Mouse (Mus musculus) lung, postnatal 0 days (tissue): ENCODE measurements around the gene Gm4312.
"Not testable (repeated sequence)": the region's sequence is repeated elsewhere in the genome, so short reads cannot be mapped to it uniquely, and the experiment has no call there.

ENCODE experiments used
- CTCF ChIP-seq: IDR thresholded peaks from 2 replicates; pipeline ENCODE4 v1.5.1; 2016; ENCODE audit warnings: antibody characterized with exemption, mild to moderate bottlenecking
- EP300 ChIP-seq: IDR thresholded peaks from 2 replicates; pipeline ENCODE4 v1.6.1; 2016; ENCODE audit warnings: antibody characterized with exemption, mild to moderate bottlenecking, control low read depth

- not testable (repeated sequence) for TF ChIP-seq CTCF, EP300
Observed at GRCm38 (mm10) chr10:100361038-100361437, 21.3 kb downstream of the Gm4312 start, which contains the start of gene Gm4307.
